Mouse (Mus musculus) layer of hippocampus, adult 9-11 months (tissue): ENCODE measurements around the gene Hsd17b13.
"Not testable (repeated sequence)": the region's sequence is repeated elsewhere in the genome, so short reads cannot be mapped to it uniquely, and the experiment has no call there.

ENCODE experiments used
- DNase-seq: peaks from one replicate; pipeline ENCODE4 v3.0.0; 2022

The Hsd17b13 gene

DNA sequence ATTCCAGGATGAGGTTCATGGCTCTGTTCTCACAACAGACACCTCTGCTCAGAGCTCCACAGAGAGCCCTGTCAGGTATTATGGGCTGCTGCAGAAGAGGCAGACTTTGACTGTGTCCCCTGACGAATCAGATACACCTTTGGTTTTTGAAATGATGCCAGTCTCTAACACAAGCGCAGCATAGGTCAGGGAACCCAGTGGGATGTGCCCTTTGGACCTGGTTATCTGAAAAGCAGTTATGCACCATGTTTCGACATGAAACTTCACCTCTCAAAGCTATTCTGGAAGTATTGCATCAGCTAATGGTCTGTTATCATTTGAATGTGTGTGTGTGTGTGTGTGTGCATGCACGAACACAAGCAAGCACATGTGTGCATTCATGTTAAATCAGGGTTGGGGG, at the start of gene Hsd17b13:
Gene Hsd17b13 (minus strand): TSS at position 114 of the 400 bp plus-strand sequence.
- no peak for DNase-seq

DNA sequence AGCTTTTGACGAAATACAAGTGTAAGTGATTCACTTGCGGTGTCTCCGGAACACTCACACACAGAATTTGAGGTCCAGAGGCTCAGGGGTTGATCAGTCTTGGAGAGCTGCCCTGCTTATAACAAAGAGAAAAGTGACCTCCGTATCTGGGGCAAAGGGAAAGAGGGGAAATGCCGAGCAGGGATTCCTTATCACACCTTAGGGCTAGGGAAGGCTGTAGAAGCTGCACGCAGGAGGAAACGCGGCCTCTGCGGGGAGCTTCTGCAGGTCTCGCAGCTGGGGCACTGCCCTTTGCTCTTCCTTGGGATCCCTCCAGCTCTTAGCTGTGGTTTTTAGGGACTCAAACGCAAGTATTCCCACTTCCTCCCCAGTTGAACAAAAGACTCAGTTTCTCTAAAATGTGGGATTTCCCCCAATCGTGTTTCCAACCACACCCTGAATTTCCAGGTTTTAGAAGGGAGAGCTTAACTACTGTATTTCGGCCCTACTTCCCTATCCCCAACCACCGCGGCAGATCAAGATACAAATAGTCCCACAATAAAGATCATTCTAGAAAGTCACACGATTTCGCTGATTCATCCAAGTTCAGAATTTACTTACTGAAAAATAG, 48.1 kb upstream of the Hsd17b13 start:
- no peak for DNase-seq

DNA sequence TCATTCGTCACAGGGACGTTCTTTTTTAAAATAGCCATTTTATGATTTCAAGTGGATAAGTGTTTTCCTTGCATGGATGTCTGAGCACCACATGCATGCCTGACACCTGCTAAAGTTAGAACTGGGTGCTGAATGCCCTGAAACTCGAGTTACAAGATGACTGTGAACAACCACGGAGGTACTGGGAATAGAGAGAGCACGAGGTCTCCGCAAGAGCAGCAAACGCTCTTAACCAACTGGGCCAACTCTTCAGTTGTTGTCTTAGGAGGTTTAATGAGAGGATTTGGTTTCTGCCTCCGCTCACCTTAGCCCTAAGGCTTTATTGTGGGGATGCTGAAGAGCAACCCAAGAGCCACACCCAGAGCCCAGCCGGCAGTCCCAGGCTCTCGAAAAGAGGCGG, 47.6 kb upstream of the Hsd17b13 start:
- no peak for DNase-seq

DNA sequence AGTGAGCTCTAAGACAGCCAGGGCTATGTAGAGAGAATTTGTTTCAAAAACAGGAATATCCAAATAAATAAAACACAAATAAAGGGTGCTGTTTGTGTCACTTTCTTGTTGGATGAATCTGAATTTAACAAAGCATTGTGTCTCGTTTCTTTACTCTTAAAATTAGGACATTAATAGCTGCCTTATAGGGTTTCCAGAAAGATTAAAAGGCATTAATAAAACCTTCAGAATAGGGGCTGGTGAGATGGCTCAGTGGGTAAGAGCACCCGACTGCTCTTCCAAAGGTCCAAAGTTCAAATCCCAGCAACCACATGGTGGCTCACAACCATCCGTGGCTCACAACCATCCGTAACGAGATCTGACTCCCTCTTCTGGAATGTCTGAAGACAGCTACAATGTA, 47.0 kb upstream of the Hsd17b13 start:
- DNase-seq, result not testable (repeated sequence)

GRCm38 (mm10) chr5:104023289-104024020, 46.2 kb upstream of the Hsd17b13 start:
- DNase-seq, result no peak

- no peak for DNase-seq
These were observed 45.3 kb upstream of the Hsd17b13 start for GRCm38 (mm10) chr5:104022558-104022957.

DNA sequence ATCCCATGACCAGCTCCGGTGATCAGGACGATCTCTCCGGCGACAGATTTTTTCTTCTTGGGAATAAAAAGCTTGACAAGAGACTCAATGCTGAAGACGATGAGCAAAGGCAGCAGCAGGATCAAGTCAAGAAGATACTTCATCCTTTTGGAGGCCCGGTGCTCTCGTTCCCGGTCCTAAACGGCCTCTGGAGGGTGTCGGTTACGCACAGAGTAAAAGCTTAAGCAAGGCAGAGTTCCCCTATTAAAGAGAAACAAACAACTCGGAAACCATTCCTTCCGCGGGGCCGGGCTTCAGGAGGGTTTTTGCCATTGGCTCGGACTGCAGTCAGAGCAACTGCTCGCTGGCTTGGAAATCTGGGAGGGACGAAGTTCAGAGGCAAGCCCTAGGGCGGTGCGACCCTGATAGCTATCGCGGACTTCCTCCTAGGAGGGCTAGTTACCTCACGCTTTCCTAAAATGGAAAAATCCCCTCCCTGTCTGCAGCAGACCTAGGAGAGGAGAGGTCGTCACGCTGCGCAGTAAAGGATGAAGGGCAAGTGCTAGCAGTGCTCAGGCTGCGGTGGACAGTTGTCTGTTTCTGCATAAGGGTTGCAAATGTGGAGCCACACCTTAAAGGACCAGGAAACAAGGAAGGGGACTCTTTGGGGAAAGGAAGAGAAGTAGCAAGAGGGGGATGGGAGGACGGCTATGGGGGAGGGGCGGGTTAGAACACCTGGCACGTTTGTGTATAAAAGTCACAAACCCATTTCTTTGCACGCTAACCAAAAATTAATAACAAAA, 44.6 kb upstream of the Hsd17b13 start, which contains the start of gene Hsd17b11:
Gene Hsd17b11 (minus strand): TSS at position 323 of the 782 bp plus-strand sequence.
- peak; percentile 84 for DNase-seq

DNA sequence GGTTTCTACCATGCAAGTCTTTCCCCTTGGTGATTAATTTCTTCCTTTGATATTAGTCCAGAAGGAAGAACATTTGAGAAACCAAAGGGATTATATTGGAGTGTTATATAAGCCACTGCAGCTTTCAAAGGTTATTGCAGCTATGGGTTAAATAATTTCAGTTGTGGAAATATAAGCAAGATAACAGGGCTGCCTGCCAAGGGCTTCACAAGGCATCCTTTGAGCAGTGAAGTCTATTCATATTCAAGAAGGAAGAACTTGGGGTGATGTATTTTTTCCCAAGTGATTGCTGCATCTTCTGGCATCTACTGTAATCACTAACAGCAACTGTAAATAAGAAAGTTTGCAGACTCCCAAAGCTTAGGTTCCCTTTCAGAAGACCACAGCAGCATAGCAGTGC, 34.2 kb upstream of the Hsd17b13 start:
- no peak for DNase-seq

GRCm38 (mm10) chr5:104010261-104010660, 33.1 kb upstream of the Hsd17b13 start:
- DNase-seq, result no peak

GRCm38 (mm10) chr5:104009421-104009820, 32.2 kb upstream of the Hsd17b13 start:
- DNase-seq, result no peak

- DNase-seq, result no peak
These were observed 30.6 kb upstream of the Hsd17b13 start for GRCm38 (mm10) chr5:104007801-104008200.

DNA sequence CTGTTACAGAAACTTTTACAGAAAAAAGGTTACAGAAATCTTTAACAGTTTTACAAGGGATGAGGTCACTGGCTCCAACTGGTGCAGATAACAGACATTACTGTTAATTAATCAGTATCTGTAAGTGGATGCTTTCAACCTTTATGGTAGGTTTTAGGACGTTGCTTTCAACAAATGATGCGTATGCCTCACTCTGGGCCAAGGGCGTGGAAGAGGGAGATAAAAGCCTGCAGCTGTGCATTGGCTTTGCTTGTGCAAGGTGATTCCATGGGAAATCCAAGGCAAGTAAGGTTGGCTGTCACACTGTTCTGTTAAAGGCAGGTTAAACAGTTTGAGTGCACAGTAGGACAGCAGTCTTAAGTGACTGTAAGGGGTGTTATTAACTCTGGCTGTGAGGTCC, 29.6 kb upstream of the Hsd17b13 start:
- no peak for DNase-seq

DNA sequence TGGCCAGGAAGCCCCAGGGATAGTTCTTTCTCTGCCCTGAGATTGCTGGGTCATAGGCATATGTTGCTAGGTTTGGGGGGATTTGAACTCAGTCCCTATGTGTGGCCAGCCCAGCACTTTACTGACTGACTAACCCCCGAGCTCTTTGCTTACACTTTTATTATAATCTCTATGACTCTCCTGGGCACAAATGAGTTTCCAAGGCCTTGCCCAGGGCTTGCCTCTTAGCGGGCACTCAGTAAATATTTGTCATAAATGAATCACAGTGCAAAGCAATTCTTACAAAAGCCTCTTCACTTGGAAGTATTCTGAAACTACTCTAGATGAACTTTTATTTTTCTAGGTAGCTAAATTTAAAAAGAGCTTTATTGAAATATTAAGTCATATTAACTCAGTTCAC, 26.7 kb upstream of the Hsd17b13 start:
- no peak for DNase-seq

DNA sequence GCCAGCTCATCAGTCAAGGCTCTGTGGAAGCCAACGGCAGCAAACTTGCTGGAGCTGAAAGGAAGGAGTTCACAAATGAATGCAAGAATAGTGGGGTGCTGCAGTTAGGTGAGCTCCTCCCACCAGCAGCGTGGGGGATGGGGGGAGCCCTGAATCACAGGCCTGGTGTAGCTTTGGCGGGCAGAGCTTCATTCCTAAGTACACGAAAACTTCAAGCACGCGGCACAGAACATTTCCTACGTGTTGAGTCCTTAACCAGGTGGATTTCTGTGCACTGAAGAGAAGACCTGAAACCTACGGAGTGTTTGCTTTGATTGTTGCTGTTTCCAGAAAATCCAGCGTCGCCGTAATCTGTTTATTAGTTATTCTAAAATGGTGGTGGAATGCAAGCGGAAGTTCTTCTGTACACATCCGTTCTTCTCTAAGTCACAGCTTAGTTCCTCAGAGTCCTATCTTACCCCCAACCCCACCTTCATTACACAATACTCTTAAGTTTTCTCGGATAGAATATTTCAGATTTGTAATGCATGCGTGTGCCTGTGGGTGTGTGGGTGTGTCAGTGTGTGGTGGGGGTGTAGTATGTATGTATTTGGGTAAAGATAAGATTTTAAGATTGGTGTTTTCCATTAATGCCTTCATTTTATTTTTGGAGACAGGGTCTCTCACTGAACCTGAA, 26.2 kb upstream of the Hsd17b13 start:
- no peak for DNase-seq

DNA sequence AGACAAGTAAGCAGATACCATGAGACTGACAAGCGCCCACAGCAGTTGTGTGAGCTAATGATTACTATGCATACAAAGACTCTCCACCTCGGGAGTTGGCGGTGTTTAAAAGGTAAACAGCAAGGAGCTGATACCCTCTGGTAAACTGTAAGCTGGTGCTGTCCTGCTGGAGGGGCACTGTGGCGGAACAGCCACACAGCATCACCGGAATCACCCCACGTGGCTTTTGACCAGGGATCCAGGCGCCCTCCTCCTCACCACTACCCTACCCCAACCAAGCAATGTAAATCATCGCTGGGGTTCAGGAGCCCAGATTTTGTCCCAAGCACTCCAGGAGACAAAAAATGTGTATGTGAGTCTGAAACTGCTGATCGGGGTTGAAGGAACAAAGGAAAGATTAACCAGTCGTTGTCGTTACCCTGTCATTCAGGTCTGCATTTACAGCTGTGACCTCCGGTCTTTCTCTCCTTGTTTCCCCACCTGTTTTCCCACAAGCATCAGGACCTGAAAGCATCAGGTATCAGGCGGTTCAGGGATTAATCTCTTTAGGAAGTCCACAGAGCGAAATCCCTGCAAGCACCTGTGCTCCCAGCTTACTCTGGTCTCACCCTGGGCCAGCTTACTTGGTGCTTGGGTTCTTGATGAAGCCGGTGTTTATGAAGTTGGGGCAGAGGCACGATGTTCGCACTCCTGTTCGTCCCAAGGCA, 25.5 kb upstream of the Hsd17b13 start:
- DNase-seq, result no peak

GRCm38 (mm10) chr5:103999738-104000137, 22.5 kb upstream of the Hsd17b13 start:
- DNase-seq, result peak; percentile 72

DNA sequence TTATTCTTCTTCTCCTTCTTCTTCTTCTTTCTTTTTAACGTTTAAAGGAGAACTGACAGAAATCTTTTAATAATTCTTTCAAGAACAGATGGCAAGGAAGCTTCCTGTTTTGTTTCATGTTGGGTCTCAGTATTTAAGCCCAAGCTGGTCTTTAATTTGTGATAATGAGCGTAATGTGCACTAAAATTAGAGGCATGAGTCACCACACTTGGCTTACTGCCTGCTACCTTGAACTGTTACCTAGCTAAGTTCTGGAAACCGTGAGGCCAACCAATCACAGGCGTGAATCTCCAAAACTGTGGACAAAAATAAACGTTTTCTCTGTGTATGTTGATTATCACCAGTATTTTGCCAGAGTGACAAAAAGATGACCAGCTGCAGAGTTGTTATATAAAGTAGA, 21.5 kb upstream of the Hsd17b13 start:
- no peak for DNase-seq

GRCm38 (mm10) chr5:103995181-103995580, 18.0 kb upstream of the Hsd17b13 start:
- DNase-seq, result no peak

DNA sequence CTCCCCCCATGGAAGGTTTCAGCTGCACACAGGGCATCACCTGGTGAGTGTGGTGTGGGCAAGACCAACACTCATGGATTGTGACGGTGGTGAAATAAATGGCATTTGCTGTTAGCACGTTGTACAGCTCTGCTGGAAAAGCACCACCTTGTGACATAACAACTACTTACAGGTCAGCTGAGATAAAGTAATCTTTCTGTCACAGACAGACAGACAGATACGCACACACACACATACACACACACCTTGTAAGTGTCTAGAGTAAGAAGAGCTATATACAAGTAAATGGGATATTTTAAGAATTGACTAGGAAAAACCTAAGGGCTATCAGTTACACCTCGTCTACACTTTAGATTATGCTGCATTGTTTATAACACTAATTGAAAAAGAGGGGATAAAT, 17.5 kb upstream of the Hsd17b13 start:
- DNase-seq, result no peak

DNA sequence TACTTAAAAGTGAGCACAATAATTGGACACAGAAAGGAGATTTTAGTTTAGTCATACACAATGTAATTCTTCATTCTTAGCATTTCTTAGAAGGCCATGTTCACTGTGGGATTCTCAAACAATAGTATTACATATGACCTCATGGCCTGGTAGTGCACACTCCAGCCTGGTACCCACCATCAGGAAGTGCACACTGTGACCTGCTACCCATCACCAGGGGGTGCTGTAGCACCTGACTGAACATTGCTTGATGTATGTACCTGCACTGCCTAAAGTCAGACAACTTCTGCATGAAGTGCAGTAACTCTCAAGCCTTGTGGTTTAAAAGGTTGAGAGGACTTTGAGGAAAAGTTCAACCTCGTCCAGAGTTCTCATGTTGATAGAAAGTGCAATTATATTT, 16.4 kb upstream of the Hsd17b13 start:
- no peak for DNase-seq

GRCm38 (mm10) chr5:103992831-103993230, 15.6 kb upstream of the Hsd17b13 start:
- no peak for DNase-seq

GRCm38 (mm10) chr5:103980705-103981560, 3.7 kb upstream of the Hsd17b13 start:
- DNase-seq, result no peak
